Mouse (Mus musculus) MEL (cell line): ENCODE measurements around the gene Cav3. TPM values are rescaled to one million over a fixed set of nuclear protein-coding genes. Genes with fewer than 3 reads are reported as not detected.

Experiments
- DNase-seq: peaks from one replicate; pipeline ENCODE4 v3.0.0; 2011; ENCODE audit warnings: low read depth, low spot score
- H3K27ac ChIP-seq: 2 replicates; pipeline ENCODE4 v1.5.1; 2012; ENCODE audit warnings: low read depth, mild to moderate bottlenecking, control low read depth, low read length, moderate library complexity; ENCODE audit not compliant: control insufficient read depth
- H3K27me3 ChIP-seq, 2 experiments: fragments of 150-350 bp in 1 of 2; sonication (generic) in 1 of 2; 2 replicates each; pipeline ENCODE4 v1.6.1; 2012; ENCODE audit warnings: low read length in 2 of 2, mild to moderate bottlenecking in 2 of 2, improper control_type of control experiment in 1 of 2, moderate library complexity in 1 of 2; ENCODE audit not compliant: insufficient read depth in 2 of 2, control insufficient read depth in 1 of 2
- H3K36me3 ChIP-seq, 2 experiments: 2 replicates each; pipeline ENCODE4 v1.6.1; 2012 to 2014; ENCODE audit warnings: low read length in 2 of 2, improper control_type of control experiment in 1 of 2, inconsistent platforms in 1 of 2, mild to moderate bottlenecking in 1 of 2; ENCODE audit not compliant: insufficient read depth in 2 of 2, control insufficient read depth in 1 of 2
- H3K4me1 ChIP-seq, 2 experiments: fragments of 150-350 bp in 1 of 2; sonication (generic) in 1 of 2; 2 replicates each; pipeline ENCODE4 v1.6.1; 2012; ENCODE audit warnings: low read length in 2 of 2, improper control_type of control experiment in 1 of 2, mild to moderate bottlenecking in 1 of 2; ENCODE audit not compliant: insufficient read depth in 2 of 2, control insufficient read depth in 1 of 2
- H3K4me3 ChIP-seq, 2 experiments: fragments of 150-350 bp in 1 of 2; sonication (generic) in 1 of 2; 2 replicates each; pipeline ENCODE4 v1.5.1; 2012; ENCODE audit warnings: low read depth in 2 of 2, low read length in 2 of 2, mild to moderate bottlenecking in 2 of 2, moderate library complexity in 2 of 2, control low read depth in 1 of 2, improper control_type of control experiment in 1 of 2; ENCODE audit not compliant: control insufficient read depth in 1 of 2, insufficient read depth in 1 of 2
- H3K79me2 ChIP-seq: 2 replicates; pipeline ENCODE4 v1.6.1; 2012; ENCODE audit warnings: mild to moderate bottlenecking, low read length, moderate library complexity; ENCODE audit not compliant: control insufficient read depth, poor library complexity, insufficient read depth
- H3K9ac ChIP-seq: 2 replicates; pipeline ENCODE4 v1.6.1; 2012; ENCODE audit warnings: low read depth, mild to moderate bottlenecking, control low read depth, low read length, moderate library complexity; ENCODE audit not compliant: control insufficient read depth, poor library complexity, severe bottlenecking
- H3K9me3 ChIP-seq: fragments of 150-350 bp; sonication (generic); replicated peaks from 2 replicates; pipeline ENCODE4 v1.6.1; 2012; ENCODE audit warnings: mild to moderate bottlenecking, low read length, improper control_type of control experiment, moderate library complexity; ENCODE audit not compliant: insufficient read depth
- CHD1 ChIP-seq: IDR thresholded peaks from 2 replicates; pipeline ENCODE4 v1.6.1; 2012; ENCODE audit warnings: low read depth, mild to moderate bottlenecking, inconsistent platforms, low read length, improper control_type of control experiment
- CHD2 ChIP-seq: IDR thresholded peaks from 2 replicates; pipeline ENCODE4 v1.6.1; 2011; ENCODE audit warnings: low read length, improper control_type of control experiment
- CTCF ChIP-seq, 3 experiments: IDR thresholded peaks in 2 of 3; conservative IDR thresholded peaks in 1 of 3; 2 replicates each; pipeline ENCODE4 v1.5.1; 2011 to 2012; ENCODE audit warnings: low read length in 3 of 3, low read depth in 2 of 3, mild to moderate bottlenecking in 2 of 3, improper control_type of control experiment in 1 of 3, inconsistent platforms in 1 of 3, mixed read lengths in 1 of 3, moderate library complexity in 1 of 3; ENCODE audit not compliant: control insufficient read depth in 1 of 3, insufficient read depth in 1 of 3, poor library complexity in 1 of 3, severe bottlenecking in 1 of 3
- ELF1 ChIP-seq: IDR thresholded peaks from 2 replicates; pipeline ENCODE4 v1.6.1; 2014; ENCODE audit warnings: low read depth, mild to moderate bottlenecking, inconsistent platforms, low read length, improper control_type of control experiment, moderate library complexity
- EP300 ChIP-seq, 2 experiments: IDR thresholded peaks; 2 replicates each; pipeline ENCODE4 v1.6.1; 2011; ENCODE audit warnings: improper control_type of control experiment in 2 of 2, low read length in 2 of 2, low read depth in 1 of 2, mild to moderate bottlenecking in 1 of 2
- HCFC1 ChIP-seq: IDR thresholded peaks from 2 replicates; pipeline ENCODE4 v1.6.1; 2012; ENCODE audit warnings: low read depth, mild to moderate bottlenecking, inconsistent platforms, low read length, improper control_type of control experiment, moderate library complexity
- JUND ChIP-seq: IDR thresholded peaks from 2 replicates; pipeline ENCODE4 v1.6.1; 2011; ENCODE audit warnings: low read depth, mild to moderate bottlenecking, improper control_type of control experiment, low read length
- KAT2A ChIP-seq: conservative IDR thresholded peaks from 2 replicates; pipeline ENCODE4 v1.6.1; 2012; ENCODE audit warnings: low read depth, low read length, improper control_type of control experiment, inconsistent platforms
- MAFK ChIP-seq: IDR thresholded peaks from 2 replicates; pipeline ENCODE4 v1.6.1; 2011; ENCODE audit warnings: low read depth, mild to moderate bottlenecking, low read length, improper control_type of control experiment, borderline replicate concordance
- MAX ChIP-seq: IDR thresholded peaks from 2 replicates; pipeline ENCODE4 v1.6.1; 2011; ENCODE audit warnings: low read length, improper control_type of control experiment
- MEF2A ChIP-seq: IDR thresholded peaks from 2 replicates; pipeline ENCODE4 v1.6.1; 2014; ENCODE audit warnings: low read depth, mild to moderate bottlenecking, inconsistent platforms, low read length, improper control_type of control experiment; ENCODE audit not compliant: poor library complexity, insufficient replicate concordance, severe bottlenecking; ENCODE audit errors: extremely low read depth
- NELFE ChIP-seq: IDR thresholded peaks from 2 replicates; pipeline ENCODE4 v1.6.1; 2011; ENCODE audit warnings: low read depth, low read length, improper control_type of control experiment
- POLR2AphosphoS5 ChIP-seq: IDR thresholded peaks from 2 replicates; pipeline ENCODE4 v1.6.1; 2012; ENCODE audit warnings: low read depth, borderline replicate concordance, mild to moderate bottlenecking, inconsistent platforms, low read length, moderate library complexity, mixed read lengths
- RAD21 ChIP-seq: IDR thresholded peaks from 2 replicates; pipeline ENCODE4 v1.6.1; 2011; ENCODE audit warnings: mild to moderate bottlenecking, low read depth, low read length, improper control_type of control experiment
- RCOR1 ChIP-seq: IDR thresholded peaks from 2 replicates; pipeline ENCODE4 v1.6.1; 2012; ENCODE audit warnings: low read depth, mild to moderate bottlenecking, inconsistent platforms, low read length, improper control_type of control experiment
- SIN3A ChIP-seq: IDR thresholded peaks from 2 replicates; pipeline ENCODE4 v1.6.1; 2012; ENCODE audit warnings: low read length, improper control_type of control experiment, inconsistent platforms
- SMC3 ChIP-seq: IDR thresholded peaks from 2 replicates; pipeline ENCODE4 v1.6.1; 2011; ENCODE audit warnings: low read depth, low read length, improper control_type of control experiment
- TAL1 ChIP-seq: IDR thresholded peaks from 2 replicates; pipeline ENCODE4 v1.6.1; 2012; ENCODE audit warnings: mild to moderate bottlenecking, inconsistent platforms, low read length, moderate library complexity, mixed read lengths
- TBP ChIP-seq: IDR thresholded peaks from 2 replicates; pipeline ENCODE4 v1.8.0; 2011; ENCODE audit warnings: low read depth, low read length, improper control_type of control experiment
- USF1 ChIP-seq: IDR thresholded peaks from 2 replicates; pipeline ENCODE4 v1.6.1; 2014; ENCODE audit warnings: low read depth, mild to moderate bottlenecking, inconsistent platforms, low read length, improper control_type of control experiment, moderate library complexity
- USF2 ChIP-seq, 2 experiments: IDR thresholded peaks; 2 replicates each; pipeline ENCODE4 v1.6.1; 2011 to 2012; ENCODE audit warnings: improper control_type of control experiment in 2 of 2, low read length in 2 of 2, borderline replicate concordance in 1 of 2, inconsistent platforms in 1 of 2, low read depth in 1 of 2, mild to moderate bottlenecking in 1 of 2; ENCODE audit not compliant: insufficient read depth in 1 of 2
- ZC3H11A ChIP-seq: IDR thresholded peaks from 2 replicates; pipeline ENCODE4 v1.6.1; 2012; ENCODE audit warnings: low read depth, mild to moderate bottlenecking, inconsistent platforms, low read length, improper control_type of control experiment
- ZNF384 ChIP-seq: IDR thresholded peaks from 2 replicates; pipeline ENCODE4 v1.6.1; 2012; ENCODE audit warnings: low read depth, mild to moderate bottlenecking, inconsistent platforms, low read length, improper control_type of control experiment
- polyA plus RNA-seq, 2 experiments: library from polyadenylated mRNA; stranded (reverse) in 1 of 2; unstranded in 1 of 2; fragments of >175 nt in 1 of 2; fragments of >200 nt in 1 of 2; gene quantifications; 2 replicates each; pipeline versions ENCODE4 v1.2.1 to v1.2.4; 2012; ENCODE audit warnings: low replicate concordance in 2 of 2, low read depth in 1 of 2; ENCODE audit not compliant: insufficient read length in 2 of 2, insufficient read depth in 1 of 2, missing spikeins in 1 of 2
- total RNA-seq: library from RNA; depleted of rRNA; stranded (reverse); fragments of 300-350 nt; gene quantifications from 2 replicates; pipeline ENCODE4 v1.2.3, GENCODE M21; 2012

Gene Cav3
- total and polyA plus RNA-seq, 3 experiments: not detected

DNA sequence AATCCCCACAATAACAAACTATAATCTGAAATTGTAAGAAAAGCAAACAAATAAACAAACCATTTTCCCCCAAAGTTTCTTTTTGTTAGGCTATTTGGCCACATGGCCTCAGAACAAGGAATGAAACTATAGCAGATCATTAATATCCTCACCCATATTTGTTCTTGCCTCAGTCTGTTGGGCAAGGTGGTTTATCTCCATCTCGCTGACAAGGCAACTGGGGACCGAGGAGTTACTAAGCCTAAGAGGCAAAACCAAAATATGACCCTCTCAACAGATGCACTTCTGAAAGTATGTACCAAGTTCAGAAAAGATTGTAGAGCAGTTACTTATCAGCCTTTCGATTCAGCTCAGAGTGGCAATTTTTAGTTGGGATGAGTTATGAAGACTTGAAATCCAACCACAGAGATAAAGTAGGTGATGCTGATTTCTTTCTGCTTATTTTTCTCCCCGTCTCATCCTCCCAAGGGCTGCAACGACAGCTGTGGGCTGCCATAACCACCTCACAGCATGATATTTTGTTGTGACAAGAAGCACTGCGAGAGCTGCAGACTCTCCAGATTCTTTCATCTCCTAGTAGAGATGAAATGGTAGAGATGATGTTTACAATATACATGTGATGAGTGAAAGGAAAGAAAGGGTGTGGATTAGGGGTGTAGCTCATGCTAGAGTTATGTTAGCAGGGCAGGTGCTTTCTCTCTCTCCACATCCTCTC is 33.1 kb upstream of the Cav3 start:
- Histone ChIP-seq H3K79me2 (no peaks in the 10 kb centered on the region), H3K9me3 (no peaks in the 10 kb centered on the region)
- TF ChIP-seq RAD21 (no peak), CTCF (IDR thresholded peaks at IDR 0.05 in 2 of 3, conservative IDR thresholded peaks at IDR 0.05 in 1 of 3; ENCODE audit: control insufficient read depth in 1 of 3, insufficient read depth in 1 of 3, low read depth in 2 of 3, low read length in 3 of 3, poor library complexity in 1 of 3, severe bottlenecking in 1 of 3) (no peak), JUND (no peak), POLR2AphosphoS5 (no peak), ZNF384 (no peak), CHD1 (no peak), TBP (no peak), MEF2A (no peak), MAFK (no peak), SIN3A (no peak), TAL1 (no peak)

DNA sequence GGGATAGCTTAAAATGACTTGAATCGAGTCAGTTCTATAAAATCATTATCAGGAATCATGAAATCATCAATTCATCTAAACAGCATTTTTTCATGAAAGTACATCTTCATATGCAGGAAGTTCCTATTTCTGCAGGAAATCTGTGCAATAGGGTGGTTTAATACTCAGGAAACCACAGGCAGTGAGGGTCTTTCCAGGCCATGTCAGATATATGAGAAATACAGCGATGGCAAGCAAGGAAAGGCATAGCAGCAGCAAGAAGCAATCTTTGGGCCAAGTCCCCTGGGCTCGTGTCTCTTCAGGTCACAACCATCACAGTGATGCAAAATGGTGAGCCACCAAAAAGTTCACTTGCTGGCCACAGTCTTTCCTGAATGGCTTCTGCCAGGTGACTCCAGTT is 13.6 kb upstream of the Cav3 start:
- no peaks in the 10 kb centered on the region for H3K36me3 ChIP-seq
- H3K4me1 ChIP-seq: no peaks in the 10 kb centered on the region
- H3K4me3 ChIP-seq: no peak overlapping the region
- no peak overlapping the region for H3K27ac ChIP-seq
- H3K27me3 ChIP-seq: no peaks in the 10 kb centered on the region
- no peaks in the 10 kb centered on the region for H3K9me3 ChIP-seq
- DNase-seq: no peak
- no peaks in the 10 kb centered on the region for H3K79me2 ChIP-seq
- H3K9ac ChIP-seq: no peak overlapping the region
- TF ChIP-seq SIN3A: no peak
- TF ChIP-seq RCOR1: no peak
- no peak for TF ChIP-seq MAFK
- TF ChIP-seq, all 39 proteins: peak for 0

More for the DNA sequence above, 33.1 kb upstream of the Cav3 start:
- Histone ChIP-seq H3K36me3 (no peaks in the 10 kb centered on the region), H3K27ac (no peak overlapping the region), H3K9ac (no peak overlapping the region), H3K4me1 (no peaks in the 10 kb centered on the region), H3K4me3 (no peak overlapping the region), H3K27me3 (no peaks in the 10 kb centered on the region)
- DNase-seq: no peak

- Histone ChIP-seq H3K9ac (no peak overlapping the region), H3K4me1 (no peaks in the 10 kb centered on the region), H3K27me3 (no peaks in the 10 kb centered on the region), H3K9me3 (no peaks in the 10 kb centered on the region), H3K36me3 (no peaks in the 10 kb centered on the region), H3K27ac (no peak overlapping the region), H3K4me3 (no peak overlapping the region), H3K79me2 (no peaks in the 10 kb centered on the region)
- DNase-seq: no peak
- no peak for TF ChIP-seq KAT2A
- no peak for TF ChIP-seq CHD1
- no peak for TF ChIP-seq TAL1
- TF ChIP-seq CHD2: no peak
- no peak for TF ChIP-seq USF2 (IDR thresholded peaks at IDR 0.05; ENCODE audit: borderline replicate concordance in 1 of 2, insufficient read depth in 1 of 2, low read depth in 1 of 2, low read length in 2 of 2)
- TF ChIP-seq CTCF (IDR thresholded peaks at IDR 0.05 in 2 of 3, conservative IDR thresholded peaks at IDR 0.05 in 1 of 3; ENCODE audit: control insufficient read depth in 1 of 3, insufficient read depth in 1 of 3, low read depth in 2 of 3, low read length in 3 of 3, poor library complexity in 1 of 3, severe bottlenecking in 1 of 3): no peak
- TF ChIP-seq EP300 (IDR thresholded peaks at IDR 0.05; ENCODE audit: low read depth in 1 of 2, low read length in 2 of 2): no peak
- no peak for TF ChIP-seq ELF1
- no peak for TF ChIP-seq ZC3H11A
- no peak for TF ChIP-seq ZNF384
- no peak for TF ChIP-seq RAD21
- TF ChIP-seq SMC3: no peak
- TF ChIP-seq MAX: no peak
- TF ChIP-seq HCFC1: no peak
- no peak for TF ChIP-seq TBP
- no peak for TF ChIP-seq USF1
- TF ChIP-seq NELFE: no peak
These were observed 2.2 kb downstream of the Cav3 start for GRCm38 (mm10) chr6:112461459-112461858.
